Mouse (Mus musculus): ENCODE results near the gene Zkscan16. TPM values are rescaled to one million over a fixed set of nuclear protein-coding genes. Genes with fewer than 3 reads are reported as not detected.

Gene Zkscan16
- polyA plus RNA-seq, 1 experiment from 2014 or later, result 0.84 TPM

- 83% methylated on average over 17 of the region's 17 CpGs for WGBS
- Histone ChIP-seq H3K9me3 (replicated peaks; ENCODE audit: control insufficient read depth, low read length) (no peaks in the 10 kb centered on the region), H3K4me3 (replicated peaks; ENCODE audit: low read length) (no peak overlapping the region), H3K4me2 (ENCODE audit: low read depth, low read length) (no peak overlapping the region), H3K4me1 (ENCODE audit: control insufficient read depth, insufficient read depth, low read length) (peaks cover 10% of the 10 kb centered on the region), H3K27me3 (ENCODE audit: control insufficient read depth, insufficient read depth, low read length) (no peaks in the 10 kb centered on the region), H3K36me3 (ENCODE audit: control insufficient read depth, insufficient read depth, low read length) (no peaks in the 10 kb centered on the region), H3K9ac (ENCODE audit: low read length) (no peak overlapping the region), H3K27ac (ENCODE audit: low read length) (no peak overlapping the region)
- ATAC-seq (ENCODE audit: insufficient read depth, low FRiP score), result no peak
Observed at GRCm38 (mm10) chr4:58990609-58991434, 47.4 kb downstream of the Zkscan16 start.

GRCm38 (mm10) chr4:58992195-58992594 is 48.8 kb downstream of the Zkscan16 start:
- Histone ChIP-seq H3K27ac (ENCODE audit: low read length) (no peak overlapping the region), H3K4me2 (ENCODE audit: low read depth, low read length) (no peak overlapping the region), H3K4me1 (ENCODE audit: control insufficient read depth, insufficient read depth, low read length) (peaks cover 10% of the 10 kb centered on the region), H3K27me3 (ENCODE audit: control insufficient read depth, insufficient read depth, low read length) (no peaks in the 10 kb centered on the region), H3K9ac (ENCODE audit: low read length) (no peak overlapping the region), H3K4me3 (replicated peaks; ENCODE audit: low read length) (no peak overlapping the region), H3K9me3 (replicated peaks; ENCODE audit: control insufficient read depth, low read length) (no peaks in the 10 kb centered on the region), H3K36me3 (ENCODE audit: control insufficient read depth, insufficient read depth, low read length) (no peaks in the 10 kb centered on the region)
- WGBS, result 62% methylated on average over 5 of the region's 5 CpGs
- ATAC-seq (ENCODE audit: insufficient read depth, low FRiP score), result no peak

- H3K9ac ChIP-seq (ENCODE audit: low read length), result no peak within 1 kb of the TSS
- peak within 1 kb of the TSS; percentile 32; the same call in 1 of the 2 replicates for H3K4me2 ChIP-seq (ENCODE audit: low read depth, low read length)
- ATAC-seq (ENCODE audit: insufficient read depth, low FRiP score), result no peak
- H3K27me3 ChIP-seq (ENCODE audit: control insufficient read depth, insufficient read depth, low read length), result no peaks in the 10 kb centered on the region
- WGBS, result 47% methylated on average over 4 of the region's 4 CpGs
- H3K36me3 ChIP-seq (ENCODE audit: control insufficient read depth, insufficient read depth, low read length), result no peaks in the 10 kb centered on the region
- H3K4me1 ChIP-seq (ENCODE audit: control insufficient read depth, insufficient read depth, low read length), result peaks cover 10% of the 10 kb centered on the region; the same call in 1 of the 2 replicates
- peak within 1 kb of the TSS; percentile 65 for H3K27ac ChIP-seq (ENCODE audit: low read length)
- H3K4me3 ChIP-seq (replicated peaks; ENCODE audit: low read length), result no peak within 1 kb of the TSS
- no peaks in the 10 kb centered on the region for H3K9me3 ChIP-seq (replicated peaks; ENCODE audit: control insufficient read depth, low read length)
Observed at GRCm38 (mm10) chr4:58994762-58995161, 51.3 kb downstream of the Zkscan16 start, which contains the start of gene Dnajc25. Gene Dnajc25 (plus strand): TSS chr4:58995062.

DNA sequence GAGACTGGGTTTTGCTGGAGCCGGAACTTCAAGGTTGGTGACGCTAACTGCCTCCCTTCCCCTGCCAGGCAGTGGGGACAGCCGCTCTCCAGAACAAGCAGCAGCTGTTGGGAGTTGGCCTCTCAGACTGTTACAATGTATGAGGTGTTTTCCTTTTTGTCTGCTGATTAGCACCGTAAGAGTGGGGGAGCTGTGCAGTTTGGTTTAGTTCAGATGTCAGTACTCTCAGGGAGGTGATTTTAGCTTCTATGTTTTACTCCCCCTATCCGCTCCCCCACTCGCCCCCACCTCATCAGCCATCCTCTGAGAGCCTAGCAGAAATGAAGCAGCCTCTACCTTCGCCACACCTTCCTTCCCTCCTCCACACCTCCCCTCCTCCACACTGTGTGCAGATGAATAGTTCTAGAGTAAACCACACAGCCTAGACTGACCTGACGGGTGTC is 51.8 kb downstream of the Zkscan16 start:
- ATAC-seq (ENCODE audit: insufficient read depth, low FRiP score), result peak; percentile 78; the same call in 1 of the 2 replicates
- WGBS, result 39% methylated on average over 8 of the region's 8 CpGs
- H3K4me2 ChIP-seq (ENCODE audit: low read depth, low read length), result peak overlapping the region; percentile 32; the same call in 1 of the 2 replicates

GRCm38 (mm10) chr4:58997081-58997480 is 53.7 kb downstream of the Zkscan16 start:
- Histone ChIP-seq H3K36me3 (ENCODE audit: control insufficient read depth, insufficient read depth, low read length) (no peaks in the 10 kb centered on the region), H3K9me3 (replicated peaks; ENCODE audit: control insufficient read depth, low read length) (no peaks in the 10 kb centered on the region), H3K4me2 (ENCODE audit: low read depth, low read length) (no peak overlapping the region), H3K27me3 (ENCODE audit: control insufficient read depth, insufficient read depth, low read length) (no peaks in the 10 kb centered on the region), H3K27ac (ENCODE audit: low read length) (no peak overlapping the region; the same call in 1 of the 2 replicates), H3K4me1 (ENCODE audit: control insufficient read depth, insufficient read depth, low read length) (peaks cover 10% of the 10 kb centered on the region; the same call in 1 of the 2 replicates), H3K4me3 (replicated peaks; ENCODE audit: low read length) (no peak overlapping the region), H3K9ac (ENCODE audit: low read length) (no peak overlapping the region)
- WGBS, result 46% methylated on average over 5 of the region's 5 CpGs
- ATAC-seq (ENCODE audit: insufficient read depth, low FRiP score), result peak; percentile 28; the same call in 1 of the 2 replicates

More for the DNA sequence above, 51.8 kb downstream of the Zkscan16 start:
- H3K4me3 ChIP-seq (replicated peaks; ENCODE audit: low read length), result no peak overlapping the region
- no peaks in the 10 kb centered on the region for H3K9me3 ChIP-seq (replicated peaks; ENCODE audit: control insufficient read depth, low read length)
- H3K27ac ChIP-seq (ENCODE audit: low read length), result peak overlapping the region; percentile 65
- H3K9ac ChIP-seq (ENCODE audit: low read length), result no peak overlapping the region
- no peaks in the 10 kb centered on the region for H3K36me3 ChIP-seq (ENCODE audit: control insufficient read depth, insufficient read depth, low read length)
- peaks cover 10% of the 10 kb centered on the region; the same call in 1 of the 2 replicates for H3K4me1 ChIP-seq (ENCODE audit: control insufficient read depth, insufficient read depth, low read length)
- no peaks in the 10 kb centered on the region for H3K27me3 ChIP-seq (ENCODE audit: control insufficient read depth, insufficient read depth, low read length)

DNA sequence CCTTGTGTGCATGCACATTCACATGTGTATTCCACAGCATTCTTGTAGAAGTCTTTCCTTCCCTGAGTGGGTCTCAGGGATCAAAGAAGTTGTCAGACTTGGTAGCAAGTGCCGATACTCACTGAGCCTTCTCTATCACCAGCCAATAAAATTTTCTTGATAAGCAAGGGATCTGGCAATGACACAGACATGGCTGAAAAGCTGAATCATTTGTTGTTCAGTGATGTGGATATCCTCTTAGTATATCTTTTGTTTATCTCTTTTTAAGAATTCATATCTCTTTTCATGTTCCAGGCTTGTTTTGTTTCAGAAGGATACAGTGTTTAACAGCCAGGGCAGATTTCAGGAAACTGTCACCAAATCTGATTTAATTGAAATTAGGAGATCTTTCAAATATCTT is 55.3 kb downstream of the Zkscan16 start:
- Histone ChIP-seq H3K4me2 (ENCODE audit: low read depth, low read length) (no peak overlapping the region), H3K36me3 (ENCODE audit: control insufficient read depth, insufficient read depth, low read length) (no peaks in the 10 kb centered on the region), H3K9ac (ENCODE audit: low read length) (no peak overlapping the region), H3K27me3 (ENCODE audit: control insufficient read depth, insufficient read depth, low read length) (no peaks in the 10 kb centered on the region), H3K4me1 (ENCODE audit: control insufficient read depth, insufficient read depth, low read length) (peaks cover 10% of the 10 kb centered on the region; the same call in 1 of the 2 replicates), H3K9me3 (replicated peaks; ENCODE audit: control insufficient read depth, low read length) (no peaks in the 10 kb centered on the region), H3K27ac (ENCODE audit: low read length) (no peak overlapping the region), H3K4me3 (replicated peaks; ENCODE audit: low read length) (no peak overlapping the region)
- WGBS, result 80% methylated on average over 1 of the region's 1 CpGs
- ATAC-seq (ENCODE audit: insufficient read depth, low FRiP score), result no peak

- Histone ChIP-seq H3K27ac (ENCODE audit: low read length) (no peak overlapping the region), H3K9ac (ENCODE audit: low read length) (no peak overlapping the region), H3K36me3 (ENCODE audit: control insufficient read depth, insufficient read depth, low read length) (no peaks in the 10 kb centered on the region), H3K4me1 (ENCODE audit: control insufficient read depth, insufficient read depth, low read length) (peaks cover 19% of the 10 kb centered on the region), H3K4me3 (replicated peaks; ENCODE audit: low read length) (no peak overlapping the region), H3K9me3 (replicated peaks; ENCODE audit: control insufficient read depth, low read length) (no peaks in the 10 kb centered on the region), H3K4me2 (ENCODE audit: low read depth, low read length) (no peak overlapping the region), H3K27me3 (ENCODE audit: control insufficient read depth, insufficient read depth, low read length) (no peaks in the 10 kb centered on the region)
- no peak for ATAC-seq (ENCODE audit: insufficient read depth, low FRiP score)
- WGBS, result 5% methylated on average over 2 of the region's 2 CpGs
Observed at GRCm38 (mm10) chr4:58999686-59000085, 56.3 kb downstream of the Zkscan16 start.

DNA sequence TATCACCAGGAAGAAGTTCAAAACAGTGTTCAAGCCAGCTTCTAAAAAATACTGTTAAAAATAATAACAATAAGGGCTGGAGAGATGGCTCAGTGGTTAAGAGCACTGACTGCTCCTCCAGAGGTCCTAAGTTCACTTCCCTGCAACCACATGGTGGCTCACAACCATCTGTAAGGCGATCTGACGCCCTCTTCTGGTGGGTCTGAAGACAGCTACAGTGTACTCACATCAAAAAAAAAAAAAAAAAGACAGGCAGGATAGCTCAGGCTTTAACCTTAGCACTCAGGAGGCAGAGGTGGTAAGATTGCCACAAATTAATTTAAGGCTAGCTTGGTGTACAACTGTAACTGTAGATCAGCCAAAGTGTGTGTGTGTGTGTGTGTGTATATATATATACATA is 57.2 kb downstream of the Zkscan16 start:
- no peaks in the 10 kb centered on the region for H3K27me3 ChIP-seq (ENCODE audit: control insufficient read depth, insufficient read depth, low read length)
- WGBS, result 3% methylated on average over 2 of the region's 2 CpGs
- no peak overlapping the region for H3K27ac ChIP-seq (ENCODE audit: low read length)
- H3K4me1 ChIP-seq (ENCODE audit: control insufficient read depth, insufficient read depth, low read length), result peaks cover 19% of the 10 kb centered on the region
- ATAC-seq (ENCODE audit: insufficient read depth, low FRiP score), result no peak
- H3K9me3 ChIP-seq (replicated peaks; ENCODE audit: control insufficient read depth, low read length), result no peaks in the 10 kb centered on the region
- H3K4me2 ChIP-seq (ENCODE audit: low read depth, low read length), result no peak overlapping the region
- H3K9ac ChIP-seq (ENCODE audit: low read length), result no peak overlapping the region
- H3K36me3 ChIP-seq (ENCODE audit: control insufficient read depth, insufficient read depth, low read length), result no peaks in the 10 kb centered on the region
- no peak overlapping the region for H3K4me3 ChIP-seq (replicated peaks; ENCODE audit: low read length)
